Mouse (Mus musculus) left cerebral cortex, postnatal 10 days (tissue): Measurements from ENCODE around the gene Ly9. TPM values are rescaled to one million over a fixed set of nuclear protein-coding genes. Genes with fewer than 3 reads are reported as not detected.

Experiments used
- microRNA-seq: library from miRNA; unstranded; fragments of <30 nt; microRNA quantifications from one replicate; pipeline ENCODE4 v1.2.0, GENCODE M21; 2022
- total RNA-seq, 2 experiments: library from RNA; stranded (reverse); gene quantifications; 2 replicates each; pipeline ENCODE4 v1.2.3; 2021

The Ly9 gene
- total RNA-seq, 2 experiments from 2014 or later = not detected

Small RNA genes within 50 kb of the gene (microRNA-seq; reads per million reads assigned to microRNA genes)
- not detected for gene Mir7683

Other genes starting within 250 kb of the Ly9 start
- 1 to 10 TPM; 7.1 to 7.8 TPM for gene Klhdc9, start 246.6 kb downstream of the Ly9 start, total RNA-seq
- 1 to 10 TPM; 1.4 TPM for gene Nectin4, start 237.3 kb downstream of the Ly9 start, total RNA-seq
- 1 to 10 TPM; 2.0 to 2.1 TPM for gene Arhgap30, start 218.5 kb downstream of the Ly9 start, total RNA-seq
- gene Usf1, start 196.1 kb downstream of the Ly9 start, total RNA-seq = 100 to 1,000 TPM; 110 to 119 TPM
- gene Tstd1, start 188.5 kb downstream of the Ly9 start, total RNA-seq = 1 to 10 TPM; 1.5 to 2.6 TPM
- gene F11r, start 169.9 kb downstream of the Ly9 start, total RNA-seq = 1 to 10 TPM; 6.3 to 9.0 TPM
- gene Alyref2, start 103.9 kb downstream of the Ly9 start, total RNA-seq = 1 to 10 TPM; 4.6 to 5.5 TPM
- gene Itln1, start 72.1 kb downstream of the Ly9 start, total RNA-seq = not detected
- gene Cd244a, start 48.2 kb downstream of the Ly9 start, total RNA-seq = not detected
- gene Slamf7, start 45.6 kb upstream of the Ly9 start, total RNA-seq = under 1 TPM; 0.22 to 0.39 TPM
- gene Cd48, start 74.6 kb upstream of the Ly9 start, total RNA-seq = under 1 TPM; 0.30 to 0.47 TPM
- under 1 TPM; 0.41 to 0.51 TPM for gene Slamf1, start 159.7 kb upstream of the Ly9 start, total RNA-seq
- 1 to 10 TPM; 1.7 to 2.1 TPM for gene Cd84, start 232.3 kb upstream of the Ly9 start, total RNA-seq